Mouse (Mus musculus) cerebellum, adult 2 months (tissue): ENCODE data around the gene Gli1.

ENCODE experiments used
- CTCF ChIP-seq: fragments of 200-500 bp; IDR thresholded peaks from 2 replicates; pipeline ENCODE4 v1.5.1; 2011; ENCODE audit warnings: low read depth, mild to moderate bottlenecking, control low read depth, low read length, moderate library complexity, borderline replicate concordance; ENCODE audit not compliant: insufficient read depth
- POLR2A ChIP-seq: fragments of 200-500 bp; IDR thresholded peaks from 2 replicates; pipeline ENCODE4 v1.6.1; 2011; ENCODE audit warnings: low read length, control low read depth, borderline replicate concordance; ENCODE audit not compliant: insufficient read depth

- TF ChIP-seq CTCF = no peak
- no peak for TF ChIP-seq POLR2A
Observed at GRCm38 (mm10) chr10:127336952-127337351, 4.8 kb downstream of the Gli1 start.
